Mouse (Mus musculus): Measurements from ENCODE around the gene Cbfa2t2.

The Cbfa2t2 gene

GRCm38 (mm10) chr2:154425522-154425921 is 10.8 kb upstream of the Cbfa2t2 start:
- DNase-seq (ENCODE audit: low spot score in 2 of 2): no peak

- DNase-seq (ENCODE audit: low spot score in 2 of 2): no peak
Observed at GRCm38 (mm10) chr2:154426188-154426904, 9.9 kb upstream of the Cbfa2t2 start.

- no peak for DNase-seq (ENCODE audit: low spot score in 2 of 2)
Observed at GRCm38 (mm10) chr2:154426905-154427852, 9.1 kb upstream of the Cbfa2t2 start.

- DNase-seq (ENCODE audit: low spot score in 2 of 2): no peak
Observed at GRCm38 (mm10) chr2:154427853-154428360, 8.4 kb upstream of the Cbfa2t2 start.

GRCm38 (mm10) chr2:154430566-154430965 is 5.7 kb upstream of the Cbfa2t2 start:
- no peak for DNase-seq (ENCODE audit: low spot score in 2 of 2)

GRCm38 (mm10) chr2:154432696-154433095 is 3.6 kb upstream of the Cbfa2t2 start:
- no peak for DNase-seq (ENCODE audit: low spot score in 2 of 2)

GRCm38 (mm10) chr2:154433391-154433790 is 2.9 kb upstream of the Cbfa2t2 start:
- no peak for DNase-seq (ENCODE audit: low spot score in 2 of 2)

GRCm38 (mm10) chr2:154434690-154435089 is 1.6 kb upstream of the Cbfa2t2 start:
- no peak for DNase-seq (ENCODE audit: low spot score in 2 of 2)

GRCm38 (mm10) chr2:154436076-154436457 is 214 bp upstream of the Cbfa2t2 start:
- DNase-seq (ENCODE audit: low spot score in 2 of 2): peak; percentile 96 to 98

GRCm38 (mm10) chr2:154437191-154437527 is 878 bp downstream of the Cbfa2t2 start:
- no peak for DNase-seq (ENCODE audit: low spot score in 2 of 2)

- no peak for DNase-seq (ENCODE audit: low spot score in 2 of 2)
Observed at GRCm38 (mm10) chr2:154440453-154440852, 4.2 kb downstream of the Cbfa2t2 start.

GRCm38 (mm10) chr2:154447821-154448220 is 11.5 kb downstream of the Cbfa2t2 start:
- no peak for DNase-seq (ENCODE audit: low spot score in 2 of 2)

GRCm38 (mm10) chr2:154448633-154449032 is 12.4 kb downstream of the Cbfa2t2 start:
- DNase-seq (ENCODE audit: low spot score in 2 of 2): no peak

- DNase-seq (ENCODE audit: low spot score in 2 of 2): no peak
Observed at GRCm38 (mm10) chr2:154452951-154453350, 16.7 kb downstream of the Cbfa2t2 start.

GRCm38 (mm10) chr2:154454099-154454498 is 17.8 kb downstream of the Cbfa2t2 start:
- no peak for DNase-seq (ENCODE audit: low spot score in 2 of 2)

- DNase-seq (ENCODE audit: low spot score in 2 of 2): peak in 1 of 2 experiments; percentile 30
Observed at GRCm38 (mm10) chr2:154454605-154455004, 18.3 kb downstream of the Cbfa2t2 start.

- DNase-seq (ENCODE audit: low spot score in 2 of 2): peak; percentile 44 to 49
Observed at GRCm38 (mm10) chr2:154455776-154456175, 19.5 kb downstream of the Cbfa2t2 start.

- DNase-seq (ENCODE audit: low spot score in 2 of 2): no peak
Observed at GRCm38 (mm10) chr2:154456621-154457020, 20.3 kb downstream of the Cbfa2t2 start.

- no peak for DNase-seq (ENCODE audit: low spot score in 2 of 2)
Observed at GRCm38 (mm10) chr2:154459262-154459661, 23.0 kb downstream of the Cbfa2t2 start.

- DNase-seq (ENCODE audit: low spot score in 2 of 2): no peak
Observed at GRCm38 (mm10) chr2:154459851-154460250, 23.6 kb downstream of the Cbfa2t2 start.

- peak in 1 of 2 experiments; percentile 34 for DNase-seq (ENCODE audit: low spot score in 2 of 2)
Observed at GRCm38 (mm10) chr2:154463621-154464198, 27.4 kb downstream of the Cbfa2t2 start.

GRCm38 (mm10) chr2:154465914-154466335 is 29.6 kb downstream of the Cbfa2t2 start:
- no peak for DNase-seq (ENCODE audit: low spot score in 2 of 2)

Measured in frontal cortex, postnatal 36 days (tissue).